ENCODE assay signal across 21 mouse cellular contexts in genomic region chr3:138001865-138002264, GRCm38 (mm10). TPM values are rescaled to one million over a fixed set of nuclear protein-coding genes. Genes with fewer than 3 reads are reported as not detected.
A peak's percentile ranks its signal among the peaks of the same experiment; 100 is the strongest.
DNase-seq lines count a peak whose midpoint lies in the region; ATAC-seq lines count a peak whose summit lies in the region.
"Had no signal": no experiment of that assay in that cellular context is flagged by ENCODE, and none has a peak within 500 bp of the region (broad histone marks: within the 10 kb centered on the region; RNA-seq: fewer than 3 reads in every experiment).

No protein-coding gene starts in this region.

- peak overlapping the region; percentile 77 for H3K9ac ChIP-seq in heart, embryonic 13.5 days
- H3K9ac ChIP-seq in kidney, embryonic 16.5 days (replicated peaks; ENCODE audit: low read length), result no peak overlapping the region
- H3K9ac ChIP-seq: limb, embryonic 12.5 days; liver, embryonic 14.5 days; neural tube, embryonic 12.5 days had no signal

- intact Hi-C loops in heart, postnatal 25 days (cut with DNase I), result no loop called here

- peaks cover 74% of the 10 kb centered on the region for H3K4me1 ChIP-seq in heart, embryonic 13.5 days
- H3K4me1 ChIP-seq in kidney, embryonic 16.5 days (ENCODE audit: insufficient read depth, low read length), result peaks cover 8% of the 10 kb centered on the region
- H3K4me1 ChIP-seq: neural tube, embryonic 12.5 days had no signal

- peak overlapping the region; percentile 65 for H3K4me2 ChIP-seq in heart, embryonic 13.5 days
- no peak overlapping the region for H3K4me2 ChIP-seq in kidney, embryonic 16.5 days (replicated peaks; ENCODE audit: low read depth, low read length)
- H3K4me2 ChIP-seq: limb, embryonic 12.5 days; neural tube, embryonic 12.5 days had no signal

- H3K4me3 ChIP-seq in heart, embryonic 13.5 days, result peak overlapping the region; percentile 43
- no peak overlapping the region for H3K4me3 ChIP-seq in kidney, embryonic 16.5 days (ENCODE audit: low read length)
- H3K4me3 ChIP-seq: embryonic facial prominence, embryonic 10.5 days; limb, embryonic 12.5 days; neural tube, embryonic 12.5 days had no signal

- 39% methylated on average over 4 of the region's 4 CpGs for WGBS in heart, embryonic 13.5 days
- WGBS in kidney, embryonic 16.5 days, result 69% methylated on average over 4 of the region's 4 CpGs

- H3K27me3 ChIP-seq in heart, embryonic 13.5 days (replicated peaks), result no peaks in the 10 kb centered on the region
- no peaks in the 10 kb centered on the region for H3K27me3 ChIP-seq in splenic B cell, adult 2 months (ENCODE audit: control insufficient read depth, insufficient read depth, low read length, poor library complexity, severe bottlenecking)
- H3K27me3 ChIP-seq in kidney, embryonic 16.5 days (ENCODE audit: insufficient read depth, low read length), result no peaks in the 10 kb centered on the region
- H3K27me3 ChIP-seq: limb, embryonic 12.5 days; neural tube, embryonic 12.5 days had no signal

- peaks cover 5% of the 10 kb centered on the region; the same call in 1 of the 2 replicates for H3K36me3 ChIP-seq in heart, embryonic 13.5 days
- H3K36me3 ChIP-seq in splenic B cell, adult 2 months (ENCODE audit: control insufficient read depth, insufficient read depth, low read length, poor library complexity, severe bottlenecking), result no peaks in the 10 kb centered on the region
- no peaks in the 10 kb centered on the region for H3K36me3 ChIP-seq in kidney, embryonic 16.5 days (ENCODE audit: insufficient read depth, low read length)
- H3K36me3 ChIP-seq: embryonic facial prominence, embryonic 10.5 days; G1E; limb, embryonic 12.5 days; neural tube, embryonic 12.5 days had no signal

- no peak for DNase-seq in heart, postnatal 25 days (ENCODE audit: low spot score)
- peak; percentile 38 for DNase-seq in lung, postnatal 36 days
- DNase-seq in lung, postnatal 10 days, result no peak
- peak; percentile 32 for DNase-seq in splenic B cell, adult 2 months (ENCODE audit: low read depth, low spot score)
- DNase-seq in ovary, adult 18-20 months (ENCODE audit: low spot score), result no peak
- DNase-seq: adrenal gland, adult 8-10 months; B cell, adult 2 months; cerebellum, postnatal 14 days; kidney, adult 9 months; kidney, postnatal 4 days; right cerebral cortex, postnatal 14 days had no signal

- 0 out of 2 replicates have a peak, but pooled peaks cover 7% of the 10 kb centered on the region for H3K9me3 ChIP-seq in heart, embryonic 13.5 days
- H3K9me3 ChIP-seq in kidney, embryonic 16.5 days (ENCODE audit: low read length), result peaks cover 5% of the 10 kb centered on the region; the same call in 1 of the 2 replicates
- H3K9me3 ChIP-seq: neural tube, embryonic 12.5 days had no signal

- no peak for ATAC-seq in heart, embryonic 13.5 days (ENCODE audit: extremely low read depth, insufficient number of reproducible peaks, low FRiP score, low TSS enrichment)
- peak; percentile 60 for ATAC-seq in inflammation-experienced regulatory T-cells, adult 6 months
- no peak for ATAC-seq in kidney, embryonic 16.5 days (ENCODE audit: low FRiP score, low TSS enrichment)
- ATAC-seq: forebrain, embryonic 14.5 days; hindbrain, embryonic 16.5 days had no signal

- H3K27ac ChIP-seq in heart, embryonic 13.5 days (replicated peaks), result peak overlapping the region; percentile 94
- H3K27ac ChIP-seq in kidney, embryonic 16.5 days (ENCODE audit: low read length), result no peak overlapping the region
- H3K27ac ChIP-seq: embryonic facial prominence, embryonic 10.5 days; limb, embryonic 12.5 days; liver, embryonic 14.5 days; neural tube, embryonic 12.5 days had no signal

RNA-seq across cellular contexts. Expression of gene Dapp1, which starts 20.5 kb away (rescaled TPM):
- 13.0 and 14.5 TPM in 2 replicates for polyA plus RNA-seq in heart, embryonic 13.5 days (2015; fragmentation: Nextera tagmentation; extraction: Ambion mirVana)
- total RNA-seq in heart, postnatal 25 days (2021), result 1 to 10 TPM; 4.1 to 5.3 TPM
- polyA plus RNA-seq in inflammation-experienced regulatory T-cells, adult 6 months (2017; shearing (Covaris generic)), result 10 to 100 TPM; 74.8 to 86.0 (median 84.5) TPM
- 9.3 and 10.1 TPM in 2 replicates for polyA plus RNA-seq in kidney, embryonic 16.5 days (2015; fragmentation: Nextera tagmentation; extraction: Ambion mirVana)

Comparison
In these comparisons a context has a peak if more than half of its experiments do, and no peak if none do; other contexts are left out.
1. DNase-seq: peak in lung, postnatal 36 days (single experiment) and splenic B cell, adult 2 months (single experiment); none in heart, postnatal 25 days (single experiment), lung, postnatal 10 days (single experiment) and ovary, adult 18-20 months (single experiment).